Mouse (Mus musculus) embryonic facial prominence, embryonic 15.5 days (tissue): ENCODE measurements around the gene Grik1. TPM values are rescaled to one million over a fixed set of nuclear protein-coding genes. Genes with fewer than 3 reads are reported as not detected.

Experiments
- ATAC-seq: fragments of 200-750 bp; cut with Nextera tagmentation; 2 replicates; pipeline ENCODE4 v1.8.0; 2017; ENCODE audit warnings: low read depth, moderate TSS enrichment; ENCODE audit not compliant: insufficient number of reproducible peaks, low FRiP score, low TSS enrichment
- H3K27ac ChIP-seq: fragments of 300-500 bp; sonication (generic); replicated peaks from 2 replicates; pipeline ENCODE4 v1.5.1; 2015; ENCODE audit warnings: mild to moderate bottlenecking, inconsistent platforms
- H3K27me3 ChIP-seq: fragments of 300-500 bp; sonication (generic); 2 replicates; pipeline ENCODE4 v1.6.1; 2015; ENCODE audit warnings: inconsistent platforms
- H3K36me3 ChIP-seq: fragments of 300-500 bp; sonication (generic); 2 replicates; pipeline ENCODE4 v1.6.1; 2015; ENCODE audit warnings: mild to moderate bottlenecking, inconsistent platforms
- H3K4me1 ChIP-seq: fragments of 300-500 bp; sonication (generic); 2 replicates; pipeline ENCODE4 v1.6.1; 2015; ENCODE audit warnings: inconsistent platforms
- H3K4me2 ChIP-seq: fragments of 300-500 bp; sonication (generic); replicated peaks from 2 replicates; pipeline ENCODE4 v1.6.1; 2015; ENCODE audit warnings: mild to moderate bottlenecking, inconsistent platforms
- H3K4me3 ChIP-seq: fragments of 300-500 bp; sonication (generic); replicated peaks from 2 replicates; pipeline ENCODE4 v1.5.1; 2015; ENCODE audit warnings: mild to moderate bottlenecking, inconsistent platforms
- H3K9ac ChIP-seq: fragments of 300-500 bp; sonication (generic); 2 replicates; pipeline ENCODE4 v1.6.1; 2015; ENCODE audit warnings: inconsistent platforms
- H3K9me3 ChIP-seq: fragments of 300-500 bp; sonication (generic); replicated peaks from 2 replicates; pipeline ENCODE4 v1.6.1; 2016; ENCODE audit warnings: inconsistent platforms
- WGBS: fragments of 180-500 bp; shearing (Covaris S2); methylation state at CpG from one replicate; pipeline ENCODE4 v1.1.7; 2015; 5-methylcytosine and 5-hydroxymethylcytosine counted together
- polyA plus RNA-seq: library from polyadenylated mRNA; unstranded; fragments of >200 nt; fragmentation: Nextera tagmentation; extraction: Ambion mirVana; gene quantifications from 2 replicates; pipeline ENCODE4 v1.2.1, GENCODE M21; 2015

Grik1 gene
- polyA plus RNA-seq, 1 experiment from 2014 or later, result 3.2 TPM

- 62% methylated on average over 2 of the region's 2 CpGs for WGBS
These were observed 147.9 kb downstream of the Grik1 start for GRCm38 (mm10) chr16:88142136-88142535.

GRCm38 (mm10) chr16:88141594-88141993 lies 148.5 kb downstream of the Grik1 start:
- Histone ChIP-seq H3K4me2 (no peak overlapping the region), H3K4me1 (no peaks in the 10 kb centered on the region), H3K27ac (no peak overlapping the region), H3K36me3 (no peaks in the 10 kb centered on the region), H3K9me3 (no peaks in the 10 kb centered on the region; the same call in 1 of the 2 replicates), H3K4me3 (no peak overlapping the region), H3K9ac (no peak overlapping the region), H3K27me3 (no peaks in the 10 kb centered on the region)
- WGBS, result 73% methylated on average over 2 of the region's 2 CpGs
- ATAC-seq, result no peak

More at GRCm38 (mm10) chr16:88142136-88142535, 147.9 kb downstream of the Grik1 start:
- ATAC-seq, result no peak
- H3K27me3 ChIP-seq, result no peaks in the 10 kb centered on the region
- no peak overlapping the region for H3K27ac ChIP-seq
- no peaks in the 10 kb centered on the region; the same call in 1 of the 2 replicates for H3K9me3 ChIP-seq
- no peaks in the 10 kb centered on the region for H3K4me1 ChIP-seq
- no peak overlapping the region for H3K4me2 ChIP-seq
- no peak overlapping the region for H3K4me3 ChIP-seq
- no peak overlapping the region for H3K9ac ChIP-seq
- H3K36me3 ChIP-seq, result no peaks in the 10 kb centered on the region

- no peak overlapping the region for H3K4me2 ChIP-seq
- no peak for ATAC-seq
- no peaks in the 10 kb centered on the region; the same call in 1 of the 2 replicates for H3K9me3 ChIP-seq
- H3K36me3 ChIP-seq, result no peaks in the 10 kb centered on the region
- no peak overlapping the region for H3K27ac ChIP-seq
- H3K9ac ChIP-seq, result no peak overlapping the region
- no peaks in the 10 kb centered on the region for H3K27me3 ChIP-seq
- no peaks in the 10 kb centered on the region for H3K4me1 ChIP-seq
- WGBS, result 57% methylated on average over 1 of the region's 1 CpGs
- H3K4me3 ChIP-seq, result no peak overlapping the region
These were observed 151.2 kb downstream of the Grik1 start for GRCm38 (mm10) chr16:88138913-88139312.

GRCm38 (mm10) chr16:88132919-88133318 lies 157.1 kb downstream of the Grik1 start:
- Histone ChIP-seq H3K9me3 (no peaks in the 10 kb centered on the region; the same call in 1 of the 2 replicates), H3K4me3 (no peak overlapping the region), H3K9ac (no peak overlapping the region), H3K36me3 (no peaks in the 10 kb centered on the region), H3K4me1 (no peaks in the 10 kb centered on the region), H3K27ac (no peak overlapping the region), H3K4me2 (no peak overlapping the region), H3K27me3 (no peaks in the 10 kb centered on the region)
- WGBS, result 59% methylated on average over 2 of the region's 2 CpGs
- no peak for ATAC-seq

GRCm38 (mm10) chr16:88131103-88131502 lies 159.0 kb downstream of the Grik1 start:
- Histone ChIP-seq H3K36me3 (no peaks in the 10 kb centered on the region), H3K4me2 (no peak overlapping the region), H3K27ac (no peak overlapping the region), H3K27me3 (no peaks in the 10 kb centered on the region), H3K9me3 (no peaks in the 10 kb centered on the region), H3K4me1 (no peaks in the 10 kb centered on the region), H3K4me3 (no peak overlapping the region), H3K9ac (no peak overlapping the region)
- ATAC-seq, result no peak
- 90% methylated on average over 3 of the region's 3 CpGs for WGBS

- Histone ChIP-seq H3K9ac (no peak overlapping the region), H3K4me2 (no peak overlapping the region), H3K4me3 (no peak overlapping the region), H3K4me1 (no peaks in the 10 kb centered on the region), H3K36me3 (no peaks in the 10 kb centered on the region), H3K9me3 (no peaks in the 10 kb centered on the region), H3K27ac (no peak overlapping the region), H3K27me3 (no peaks in the 10 kb centered on the region)
- WGBS, result 60% methylated on average over 4 of the region's 4 CpGs
- no peak for ATAC-seq
These were observed 165.0 kb downstream of the Grik1 start for GRCm38 (mm10) chr16:88125098-88125497.

- no peak overlapping the region for H3K4me3 ChIP-seq
- H3K4me2 ChIP-seq, result no peak overlapping the region
- H3K9me3 ChIP-seq, result no peaks in the 10 kb centered on the region
- no peak overlapping the region for H3K27ac ChIP-seq
- WGBS, result 49% methylated on average over 8 of the region's 8 CpGs
- H3K9ac ChIP-seq, result no peak overlapping the region
- H3K27me3 ChIP-seq, result no peaks in the 10 kb centered on the region
- H3K36me3 ChIP-seq, result no peaks in the 10 kb centered on the region
- ATAC-seq, result no peak
- no peaks in the 10 kb centered on the region for H3K4me1 ChIP-seq
These were observed 177.4 kb downstream of the Grik1 start for GRCm38 (mm10) chr16:88112551-88113138.

GRCm38 (mm10) chr16:88111459-88111858 lies 178.6 kb downstream of the Grik1 start:
- H3K9me3 ChIP-seq, result no peaks in the 10 kb centered on the region
- no peaks in the 10 kb centered on the region for H3K27me3 ChIP-seq
- H3K9ac ChIP-seq, result no peak overlapping the region
- no peaks in the 10 kb centered on the region for H3K4me1 ChIP-seq
- no peaks in the 10 kb centered on the region for H3K36me3 ChIP-seq
- H3K4me3 ChIP-seq, result no peak overlapping the region
- no peak for ATAC-seq
- no peak overlapping the region for H3K4me2 ChIP-seq
- 32% methylated on average over 3 of the region's 3 CpGs for WGBS
- H3K27ac ChIP-seq, result no peak overlapping the region

GRCm38 (mm10) chr16:88094206-88094789 lies 195.8 kb downstream of the Grik1 start:
- 74% methylated on average over 5 of the region's 5 CpGs for WGBS
- no peak for ATAC-seq
- H3K27ac ChIP-seq, result no peak overlapping the region
- no peaks in the 10 kb centered on the region for H3K4me1 ChIP-seq
- H3K4me3 ChIP-seq, result no peak overlapping the region
- H3K9ac ChIP-seq, result no peak overlapping the region
- no peak overlapping the region for H3K4me2 ChIP-seq
- H3K27me3 ChIP-seq, result no peaks in the 10 kb centered on the region
- H3K9me3 ChIP-seq, result no peaks in the 10 kb centered on the region
- H3K36me3 ChIP-seq, result no peaks in the 10 kb centered on the region

GRCm38 (mm10) chr16:88087280-88087679 lies 202.8 kb downstream of the Grik1 start:
- Histone ChIP-seq H3K27ac (no peak overlapping the region), H3K9ac (no peak overlapping the region), H3K4me2 (no peak overlapping the region), H3K4me3 (no peak overlapping the region), H3K4me1 (no peaks in the 10 kb centered on the region), H3K27me3 (no peaks in the 10 kb centered on the region), H3K9me3 (no peaks in the 10 kb centered on the region), H3K36me3 (no peaks in the 10 kb centered on the region)
- 65% methylated on average over 7 of the region's 7 CpGs for WGBS
- ATAC-seq, result no peak

- ATAC-seq, result no peak
- H3K4me1 ChIP-seq, result no peaks in the 10 kb centered on the region
- H3K4me2 ChIP-seq, result no peak overlapping the region
- no peaks in the 10 kb centered on the region for H3K9me3 ChIP-seq
- no peak overlapping the region for H3K27ac ChIP-seq
- 76% methylated on average over 5 of the region's 5 CpGs for WGBS
- H3K36me3 ChIP-seq, result no peaks in the 10 kb centered on the region
- H3K27me3 ChIP-seq, result no peaks in the 10 kb centered on the region
- H3K9ac ChIP-seq, result no peak overlapping the region
- no peak overlapping the region for H3K4me3 ChIP-seq
These were observed 215.3 kb downstream of the Grik1 start for GRCm38 (mm10) chr16:88074716-88075115.

- H3K4me2 ChIP-seq, result no peak overlapping the region
- H3K9ac ChIP-seq, result no peak overlapping the region
- H3K27ac ChIP-seq, result no peak overlapping the region
- no peaks in the 10 kb centered on the region for H3K27me3 ChIP-seq
- 70% methylated on average over 3 of the region's 3 CpGs for WGBS
- no peak overlapping the region for H3K4me3 ChIP-seq
- H3K36me3 ChIP-seq, result no peaks in the 10 kb centered on the region
- no peaks in the 10 kb centered on the region for H3K4me1 ChIP-seq
- ATAC-seq, result no peak
- no peaks in the 10 kb centered on the region for H3K9me3 ChIP-seq
These were observed 229.1 kb downstream of the Grik1 start for GRCm38 (mm10) chr16:88060936-88061335.
